Mouse (Mus musculus) cerebellum, adult 11 months (tissue): ENCODE results near the gene Kansl1.

Experiments used
- DNase-seq: peaks from one replicate; pipeline ENCODE4 v3.0.0; 2022

Kansl1 gene

DNA sequence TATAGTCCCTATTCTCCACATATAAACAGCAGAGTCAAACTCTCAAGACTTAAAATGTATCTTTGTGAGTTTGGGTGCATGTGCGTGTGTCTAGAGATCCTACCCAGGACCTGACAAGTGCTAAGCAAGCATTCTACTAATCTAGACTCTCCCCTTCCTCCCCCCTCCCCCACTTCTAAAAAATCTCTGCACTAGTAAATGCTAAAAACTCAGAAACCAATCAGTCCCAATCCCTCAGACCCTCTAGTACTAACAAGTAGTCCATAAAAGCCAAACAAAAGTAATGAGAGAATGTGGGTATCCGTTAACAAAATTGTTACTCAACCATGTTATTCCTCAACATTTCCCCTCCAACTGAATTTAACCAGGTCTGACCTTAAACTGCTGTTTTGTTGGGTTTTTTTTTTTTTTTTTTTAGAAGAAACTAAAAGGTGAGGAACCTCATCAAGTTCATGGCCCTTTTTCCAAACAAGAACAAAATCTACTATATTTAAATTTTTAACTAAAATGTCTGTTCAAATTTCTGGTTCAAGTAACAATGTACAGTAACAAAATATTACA, 32.2 kb downstream of the Kansl1 start:
- no peak for DNase-seq

DNA sequence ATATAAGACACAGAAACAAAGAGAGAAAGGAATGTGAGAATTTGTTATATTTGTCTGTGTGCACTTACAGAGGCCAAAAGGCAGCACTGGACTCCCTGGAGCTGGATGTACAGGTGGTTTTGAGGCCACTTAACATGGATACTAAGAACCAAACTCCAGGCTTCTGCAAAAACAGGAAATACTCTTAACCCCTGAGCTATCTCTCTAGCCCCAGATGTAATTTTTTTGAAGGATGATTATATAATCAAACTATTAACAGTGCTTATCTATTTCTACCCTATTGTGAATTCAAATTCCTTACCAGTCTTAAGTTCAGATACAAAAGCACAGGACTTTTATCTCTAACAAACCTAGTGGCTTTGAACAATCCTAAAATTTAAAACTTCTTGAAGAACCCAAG, 32.9 kb downstream of the Kansl1 start:
- DNase-seq = no peak

DNA sequence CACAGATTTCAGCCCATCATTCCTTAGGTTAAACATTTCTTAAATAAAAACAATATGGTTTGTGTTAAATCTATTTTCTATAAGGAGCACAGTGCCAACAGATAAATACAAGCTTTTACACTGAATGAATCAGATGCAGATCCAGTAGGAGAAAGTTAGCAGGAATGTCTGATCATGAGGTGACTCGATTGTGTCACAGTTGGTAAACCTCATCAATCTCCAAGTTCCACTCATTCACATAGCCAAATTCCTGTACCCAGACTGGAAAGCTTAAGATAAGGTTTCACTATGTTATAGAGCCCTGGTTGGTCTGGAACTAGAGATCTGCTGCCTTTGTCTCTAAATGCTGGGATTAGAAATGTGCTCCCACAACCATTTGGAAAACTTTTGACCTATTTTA, 33.5 kb downstream of the Kansl1 start:
- no peak for DNase-seq

DNA sequence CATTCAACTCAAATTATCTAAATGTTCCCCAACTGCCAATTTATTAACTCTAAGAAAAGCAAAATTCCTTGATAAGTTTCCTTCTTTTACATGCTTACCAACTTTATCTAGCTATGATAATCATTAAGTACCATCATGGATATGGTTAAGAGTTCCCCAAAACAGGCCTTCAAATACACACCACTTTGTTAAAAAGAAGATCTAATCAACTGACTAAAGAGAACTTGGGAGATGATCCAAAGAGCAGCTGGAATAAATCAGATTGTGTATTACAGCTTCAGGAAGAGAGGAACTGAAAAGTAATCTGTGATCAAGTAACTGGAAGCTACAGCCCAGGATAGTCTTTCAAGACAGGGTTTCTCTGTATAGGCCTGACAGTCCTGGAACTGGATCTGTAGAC, 36.4 kb downstream of the Kansl1 start:
- no peak for DNase-seq

DNA sequence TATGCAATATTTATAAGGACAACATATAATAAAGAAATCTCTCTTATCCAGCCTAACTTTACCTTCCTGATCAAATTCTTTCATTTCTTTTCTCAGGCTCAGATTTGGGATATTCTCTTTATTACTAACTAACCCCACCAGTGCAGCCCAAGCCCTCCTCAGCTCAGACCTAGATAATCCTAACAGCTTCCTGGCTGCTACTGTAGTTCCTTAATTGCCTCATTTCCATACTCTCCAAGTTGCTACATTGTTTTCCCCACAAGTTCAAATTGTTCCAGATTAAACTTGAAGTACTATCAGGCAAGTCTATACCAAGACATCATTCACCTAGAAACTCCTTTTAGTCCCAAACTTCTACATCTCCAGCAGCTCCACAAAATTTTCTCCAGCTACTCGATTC, 36.9 kb downstream of the Kansl1 start:
- DNase-seq = no peak

DNA sequence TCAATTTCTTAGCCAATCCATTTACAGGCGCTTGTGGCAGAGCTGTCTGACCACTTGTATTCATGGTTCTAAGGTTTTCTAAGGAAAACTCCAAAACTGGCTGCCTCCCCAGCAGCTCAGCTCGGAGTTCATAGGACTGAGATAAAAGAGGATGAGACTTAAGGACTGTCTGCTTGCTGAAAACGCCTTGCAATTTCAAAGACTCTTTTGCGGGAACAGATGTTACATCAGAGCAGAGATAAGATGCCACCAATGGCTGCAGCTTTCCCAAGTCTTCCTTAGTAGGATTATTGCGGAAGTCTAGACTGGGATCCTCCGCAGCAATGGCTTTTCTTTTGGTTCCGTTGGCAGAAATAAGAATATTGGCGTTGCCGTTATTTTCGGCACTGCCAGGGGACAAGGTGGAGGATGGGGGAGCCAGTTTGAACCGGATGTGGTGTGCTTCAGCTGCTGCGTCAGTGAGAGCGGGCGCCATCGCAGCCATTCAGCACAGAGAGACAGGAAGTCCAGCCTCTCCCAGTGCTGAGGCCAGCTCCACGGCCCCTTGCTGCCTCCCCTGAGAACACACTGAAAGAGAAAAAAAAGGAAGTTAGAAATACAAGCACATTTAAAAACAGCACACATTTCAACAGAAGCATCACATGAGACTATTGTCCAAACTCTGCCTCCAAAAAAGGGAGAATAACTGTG, 43.8 kb downstream of the Kansl1 start:
- DNase-seq = no peak

DNA sequence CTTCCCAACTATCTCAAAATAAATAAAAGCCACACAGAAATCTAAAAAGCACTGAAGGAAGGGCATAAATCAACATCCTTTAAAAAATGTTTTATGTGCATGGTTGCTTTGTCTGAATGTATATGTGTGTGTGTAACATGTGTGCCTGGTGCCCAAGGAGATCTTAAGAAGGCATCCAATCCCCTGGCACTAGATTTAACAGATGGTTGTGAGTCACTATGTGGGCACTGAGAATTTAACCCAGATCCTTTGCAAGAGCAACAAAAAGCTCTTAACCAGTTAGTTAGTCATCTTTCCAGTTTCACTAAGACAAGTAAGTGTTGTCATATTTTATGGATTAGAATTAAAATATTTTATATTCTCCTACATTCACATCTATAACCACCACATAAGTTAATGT, 56.4 kb downstream of the Kansl1 start:
- no peak for DNase-seq

DNA sequence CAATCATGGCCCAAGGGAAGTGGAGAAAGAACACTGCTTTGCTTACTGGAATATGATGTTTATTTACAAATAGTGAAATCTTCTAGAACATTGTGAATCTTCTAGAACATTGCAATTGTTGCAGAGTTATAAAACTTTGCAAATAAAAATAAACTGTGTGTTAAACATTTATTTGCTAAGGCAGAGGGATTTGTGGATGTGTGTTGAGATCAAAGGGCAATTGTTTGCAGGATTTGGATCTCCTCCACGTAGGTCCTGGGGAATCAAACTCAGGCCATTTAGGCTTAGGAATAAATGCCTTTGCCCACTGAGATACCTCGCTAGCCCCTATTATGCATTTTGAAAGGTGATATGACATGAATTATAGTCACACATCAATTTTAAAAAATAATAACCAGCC, 61.3 kb downstream of the Kansl1 start:
- no peak for DNase-seq

DNA sequence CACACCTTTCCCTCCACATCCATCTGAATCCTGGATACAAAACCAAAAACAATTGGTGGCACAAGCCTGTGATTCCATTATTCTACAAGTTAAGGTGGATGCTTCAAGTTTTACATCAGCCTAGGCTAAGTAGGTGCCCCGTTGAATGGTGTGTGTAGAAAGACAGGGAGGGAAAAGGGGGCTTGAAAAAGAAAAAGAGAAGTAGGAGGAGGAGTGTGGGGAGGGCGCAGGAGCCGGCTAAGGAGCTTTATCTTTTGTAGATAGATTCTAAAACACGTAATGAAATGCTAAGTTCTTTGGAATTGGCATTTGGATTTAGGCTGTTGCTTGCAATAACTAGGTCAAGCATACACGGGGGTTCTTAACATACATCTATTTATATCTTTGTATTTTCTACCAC, 67.7 kb downstream of the Kansl1 start:
- no peak for DNase-seq

DNA sequence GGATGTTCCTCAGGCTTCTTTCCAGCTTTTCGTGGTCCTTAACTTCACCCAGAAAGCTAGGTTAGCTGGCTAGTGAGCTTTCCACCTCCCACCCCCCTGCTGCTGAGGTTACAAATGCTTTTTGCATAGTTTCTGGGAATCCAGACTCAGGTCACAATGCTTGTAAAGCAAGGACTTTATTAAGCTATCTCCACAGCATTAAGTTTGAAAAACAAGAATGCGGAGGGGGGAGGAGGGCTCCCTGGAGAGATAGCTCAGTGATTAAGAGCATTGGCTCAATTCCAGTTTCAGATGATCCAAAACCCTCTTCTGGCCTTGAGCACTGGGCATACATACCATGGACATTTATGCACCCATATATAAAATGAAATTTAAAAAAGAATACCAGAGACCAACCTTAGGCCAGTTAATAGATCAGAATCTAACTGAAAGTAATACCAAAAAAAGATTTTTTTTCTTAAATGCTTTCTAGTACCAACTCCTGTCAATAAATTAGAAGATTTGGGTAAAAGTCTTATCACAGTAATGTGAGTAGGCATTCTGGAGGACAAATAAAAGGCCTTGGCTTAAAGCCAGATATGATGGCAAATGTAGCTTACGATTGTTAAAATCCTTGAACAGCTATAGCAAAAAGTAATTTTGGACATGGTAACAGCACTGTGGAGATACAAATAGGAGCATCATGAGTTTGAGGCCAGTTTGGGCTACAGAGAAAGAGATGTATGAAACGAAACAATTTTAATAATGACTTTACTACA, 69.0 kb downstream of the Kansl1 start:
- DNase-seq = peak; percentile 8

DNA sequence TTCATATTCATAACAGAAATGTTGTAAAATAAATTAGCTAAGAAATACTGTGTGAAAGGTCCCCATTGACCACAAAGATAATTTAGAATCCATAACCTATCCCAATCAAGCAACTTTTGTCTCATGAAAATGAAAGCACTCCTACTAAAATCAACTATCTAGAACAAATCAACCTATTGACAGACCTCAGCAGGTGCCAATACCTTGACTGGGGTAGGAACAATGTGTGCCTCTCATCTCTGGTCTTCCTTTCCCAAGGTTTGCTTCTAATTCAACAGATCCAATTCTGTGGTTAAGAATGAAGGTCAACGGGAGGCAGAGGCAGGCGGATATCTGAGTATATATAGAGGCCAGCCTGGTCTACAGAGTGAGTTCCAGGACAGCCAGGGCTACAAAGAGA, 73.0 kb downstream of the Kansl1 start:
- DNase-seq = no peak

DNA sequence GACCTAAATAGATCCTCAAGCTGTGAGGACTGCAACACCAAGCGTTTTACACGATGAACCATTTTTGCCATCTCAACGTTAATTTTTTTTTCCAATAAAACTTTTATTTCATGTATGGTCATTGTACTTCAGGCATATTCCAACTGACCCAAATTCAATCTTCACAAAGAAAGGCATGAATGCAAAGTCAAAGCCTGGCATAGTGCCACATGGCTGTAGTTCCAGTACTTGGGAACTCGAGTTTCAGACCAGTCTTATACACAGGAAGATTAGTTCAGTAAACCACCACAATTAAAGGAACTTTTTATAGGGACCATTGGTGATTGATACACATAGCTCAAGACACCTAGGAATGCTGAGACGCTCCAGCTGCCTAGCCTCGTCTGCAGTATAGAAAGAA, 75.5 kb downstream of the Kansl1 start:
- DNase-seq = no peak

DNA sequence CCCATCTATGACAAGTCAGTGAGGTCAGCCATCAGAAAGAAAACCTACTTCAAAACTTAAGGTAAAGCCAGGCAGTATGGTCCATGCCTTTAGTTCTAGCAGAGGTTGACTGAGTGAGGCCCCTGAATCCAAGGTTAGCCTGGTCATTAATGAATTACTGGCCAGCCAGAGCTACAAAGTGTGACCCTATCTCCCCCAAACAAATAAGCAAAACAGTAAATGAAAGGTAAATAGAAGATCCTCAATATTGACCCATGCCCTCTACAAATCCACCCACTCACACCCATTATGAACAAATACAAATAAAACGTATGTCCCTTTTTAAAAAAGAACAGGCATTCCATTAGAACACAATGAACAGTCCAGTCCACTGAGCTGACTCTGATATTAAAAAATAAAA, 76.5 kb downstream of the Kansl1 start:
- no peak for DNase-seq

DNA sequence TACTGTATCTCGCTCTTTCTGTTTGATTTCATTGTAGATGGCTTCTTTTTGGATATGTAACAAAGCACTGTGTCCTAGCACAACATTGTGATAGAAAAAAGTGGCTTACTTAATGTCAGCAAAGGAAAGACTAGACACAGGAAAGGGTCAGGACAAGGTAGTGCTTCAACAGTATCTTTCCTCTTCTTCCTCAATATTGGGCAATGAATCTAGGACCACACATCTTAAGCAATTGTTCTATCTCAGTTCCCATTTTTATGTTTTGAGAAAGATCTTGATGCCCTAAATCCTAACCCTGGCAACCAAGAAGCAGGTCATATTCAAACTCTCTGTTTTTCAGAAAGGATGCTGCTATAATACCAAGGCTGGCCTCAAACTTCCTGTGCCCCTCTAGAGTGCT, 81.4 kb downstream of the Kansl1 start:
- DNase-seq = no peak

DNA sequence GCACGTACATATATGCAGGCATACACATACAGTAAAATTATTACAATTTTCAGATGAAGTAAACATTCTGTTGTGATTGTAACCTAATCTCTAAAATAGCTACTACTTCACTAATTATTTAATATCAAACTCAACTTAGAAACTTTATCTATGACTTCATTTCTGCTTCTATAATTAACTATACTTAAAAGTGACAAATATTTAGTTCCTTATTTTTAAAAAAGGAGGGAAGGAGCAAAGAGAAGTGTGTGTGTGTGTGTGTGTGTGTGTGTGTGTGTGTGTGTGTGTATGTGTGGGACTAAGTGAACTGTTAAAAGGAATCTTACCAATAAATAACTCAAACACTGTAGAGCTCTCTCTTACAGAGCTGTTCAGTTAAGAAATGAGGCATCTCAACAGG, 82.1 kb downstream of the Kansl1 start:
- no peak for DNase-seq

DNA sequence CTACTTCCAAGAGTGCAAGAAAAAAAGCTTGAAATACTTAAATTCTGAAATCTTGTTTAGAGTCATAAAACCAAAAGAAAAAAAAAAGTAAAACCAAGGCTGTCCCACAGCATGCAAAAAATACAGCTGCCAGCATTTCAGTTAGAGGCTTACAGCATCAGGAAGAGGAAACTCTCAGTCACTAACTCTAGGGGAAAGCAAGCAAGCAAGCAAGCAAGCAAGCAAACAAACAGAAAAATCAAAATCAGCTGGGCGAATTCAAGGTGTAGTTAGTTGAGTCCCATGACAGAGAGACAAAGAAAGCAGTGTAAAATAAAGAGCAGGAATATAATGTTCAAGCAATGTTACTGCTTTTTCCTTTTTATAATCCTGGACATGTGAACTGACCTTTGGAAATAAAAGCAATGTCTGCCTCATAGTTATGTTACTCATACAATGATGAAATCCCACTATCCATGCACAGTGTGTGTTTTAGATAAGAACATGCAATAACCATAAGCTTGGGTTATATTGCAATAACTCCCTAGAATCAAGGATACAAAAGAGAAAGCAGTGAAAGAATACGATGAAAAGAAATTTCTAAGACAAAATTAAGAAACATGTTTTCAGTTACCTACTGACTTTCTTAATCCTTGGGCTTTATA, 85.4 kb downstream of the Kansl1 start:
- no peak for DNase-seq

DNA sequence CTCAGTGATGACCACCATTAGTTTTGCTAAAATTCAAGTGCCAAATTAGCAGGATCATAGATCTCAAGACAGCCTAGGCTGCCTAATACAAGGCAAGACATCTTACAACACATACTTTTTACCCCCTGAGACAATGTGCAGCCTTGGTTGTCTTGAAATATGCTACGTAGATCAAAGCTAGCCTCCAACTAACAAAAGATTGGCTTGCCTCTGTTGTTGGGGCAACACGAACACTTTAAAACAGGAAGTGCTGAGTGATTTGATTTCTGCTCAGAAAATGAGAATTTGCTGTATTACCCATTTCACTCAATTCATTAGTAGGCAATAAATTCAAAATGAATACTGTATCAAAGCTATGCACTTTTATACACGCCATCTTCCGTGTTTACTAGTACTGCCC, 86.8 kb downstream of the Kansl1 start:
- no peak for DNase-seq

DNA sequence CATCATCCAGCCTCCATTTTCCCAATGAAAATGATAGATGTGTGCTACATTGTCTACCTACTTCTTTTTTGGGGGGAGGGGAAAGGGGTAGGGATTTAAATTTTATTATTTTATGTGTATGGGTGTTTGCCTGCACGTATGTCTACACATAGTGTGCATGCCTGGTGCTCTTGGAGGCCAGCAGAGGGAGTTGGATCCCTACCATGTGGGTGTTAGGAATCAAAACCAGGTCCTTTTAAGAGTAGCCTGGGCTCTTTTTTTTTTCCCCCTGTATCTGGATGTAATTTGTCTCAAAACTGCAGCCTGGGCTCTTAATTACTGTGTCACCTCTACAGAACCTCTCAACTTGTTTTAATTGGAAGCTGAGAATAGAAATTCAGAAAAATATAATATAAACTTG, 89.0 kb downstream of the Kansl1 start:
- no peak for DNase-seq

DNA sequence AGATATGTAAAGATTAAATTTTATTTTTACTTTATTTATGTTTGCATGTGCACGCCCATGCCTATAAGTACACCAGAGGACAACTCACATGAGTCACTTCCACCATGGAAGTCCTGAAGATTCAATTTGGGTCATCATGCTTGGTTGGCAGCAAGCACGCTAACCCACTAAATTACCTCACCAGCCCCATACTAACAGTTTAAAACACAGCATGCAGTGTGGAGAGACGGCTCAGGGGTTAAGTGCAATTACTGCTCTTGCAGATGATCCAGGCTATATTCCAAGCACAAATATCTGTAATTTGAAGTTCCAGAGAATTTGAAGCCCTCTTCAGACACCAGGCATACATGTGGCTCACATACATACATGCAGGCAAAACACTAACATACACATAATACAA, 92.4 kb downstream of the Kansl1 start:
- no peak for DNase-seq

DNA sequence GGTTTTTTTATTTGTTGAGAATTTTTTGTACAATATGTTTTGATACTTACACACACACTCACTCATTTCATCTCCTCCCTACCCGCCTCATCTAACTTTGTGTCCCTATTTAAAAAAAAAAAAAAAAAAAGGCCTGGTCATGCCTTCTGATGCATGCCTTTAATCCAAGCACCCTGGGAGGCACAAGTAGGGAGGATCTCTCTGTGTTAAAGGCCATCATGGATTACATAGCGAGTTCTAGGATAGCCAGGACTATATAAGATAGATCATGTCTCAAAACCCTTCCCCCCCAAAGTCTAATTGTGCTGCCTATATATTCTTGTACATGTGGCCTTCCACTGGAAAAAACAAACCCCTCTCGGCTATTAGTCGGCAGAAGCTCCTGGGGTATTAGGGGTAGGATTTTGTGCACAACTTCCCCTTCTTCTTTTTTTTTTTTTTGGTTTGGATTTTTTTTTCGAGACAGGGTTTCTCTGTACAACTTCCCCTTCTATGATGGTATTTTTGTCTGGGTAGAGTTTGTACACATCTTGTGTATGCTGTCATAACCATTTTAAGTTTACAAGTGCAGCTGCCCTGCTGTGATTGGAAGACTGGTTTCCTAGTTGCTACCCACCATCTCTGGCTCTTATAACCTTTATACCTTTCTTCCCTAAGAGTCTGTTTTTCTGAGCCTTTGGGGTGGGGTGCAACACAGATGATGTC, 101.0 kb downstream of the Kansl1 start:
- no peak for DNase-seq

DNA sequence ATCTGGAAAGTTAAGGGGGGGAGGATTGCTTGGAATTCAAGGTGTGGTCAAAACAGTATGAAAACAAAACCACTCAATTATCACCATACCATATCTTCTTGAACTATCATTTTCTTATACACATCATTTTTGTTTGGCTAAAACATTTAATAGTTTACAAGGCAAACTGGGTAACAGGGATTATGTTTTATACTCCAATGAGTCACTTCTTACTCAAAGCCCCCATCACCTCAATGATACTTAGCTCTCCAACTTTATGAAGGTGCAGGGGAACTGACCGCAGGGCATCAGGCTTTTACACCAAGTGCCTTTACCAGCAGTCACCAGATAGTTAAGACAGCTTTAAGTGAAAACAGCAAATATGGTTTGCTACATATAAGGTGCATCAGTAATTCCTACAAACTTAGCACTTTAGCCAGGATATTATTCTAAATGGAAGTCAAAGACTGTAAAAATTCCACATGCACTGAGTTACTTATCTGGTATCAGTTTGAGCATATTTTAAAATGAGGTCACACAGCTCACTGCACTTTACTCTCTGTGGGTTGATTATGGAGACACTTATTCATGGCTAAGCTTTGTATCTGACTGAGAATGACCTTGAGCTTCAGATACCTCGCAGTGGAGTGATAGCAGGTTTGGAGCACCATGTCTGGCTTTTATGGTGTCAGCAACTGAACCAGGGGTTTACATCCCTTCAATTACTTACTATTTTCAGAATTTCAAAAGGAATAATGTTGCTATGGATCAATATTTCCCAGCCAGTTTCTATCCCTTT, 104.6 kb downstream of the Kansl1 start:
- DNase-seq = no peak

DNA sequence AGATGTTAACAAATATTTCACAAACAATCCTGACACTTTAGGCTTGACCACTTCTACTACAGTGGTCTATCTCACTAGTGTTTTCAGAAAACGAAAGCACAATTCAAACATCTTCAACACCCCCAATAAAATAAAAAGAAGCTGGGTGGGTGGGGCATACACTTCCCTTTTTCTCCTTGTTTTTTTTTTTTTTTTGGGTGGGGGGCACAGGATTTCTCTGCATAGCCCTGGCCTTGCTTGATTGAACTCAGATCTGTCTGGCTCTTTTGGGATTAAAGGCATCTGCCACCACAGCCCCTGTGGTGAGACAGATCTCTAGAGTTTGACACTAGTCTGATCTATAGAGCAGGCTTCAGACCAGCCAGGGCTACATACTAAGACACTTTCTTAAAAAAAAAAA, 106.0 kb downstream of the Kansl1 start:
- DNase-seq = no peak

DNA sequence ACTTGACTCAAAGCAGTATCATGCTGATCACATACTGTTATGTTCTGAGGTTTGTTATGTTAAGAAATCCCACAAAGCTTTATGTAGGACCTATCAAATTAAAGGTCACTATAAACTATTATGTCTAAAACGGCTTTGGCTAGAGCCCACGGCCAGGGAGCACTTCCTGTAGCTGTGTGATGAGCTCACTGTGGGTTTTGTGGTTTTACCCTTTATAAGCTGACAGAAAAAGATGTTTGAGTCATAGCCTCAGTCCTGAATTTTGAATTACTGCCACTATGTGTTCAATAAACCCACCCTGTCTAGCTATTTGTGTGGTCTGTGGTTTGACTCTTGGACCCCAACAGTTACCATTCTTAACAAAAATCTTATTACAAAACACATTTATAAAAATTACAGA, 106.9 kb downstream of the Kansl1 start:
- no peak for DNase-seq
